Mouse (Mus musculus) monocyte, adult 5-6 weeks (primary cell): ENCODE results near the gene Pdk3. TPM values are rescaled to one million over a fixed set of nuclear protein-coding genes. Genes with fewer than 3 reads are reported as not detected.

Experiments used
- ATAC-seq: fragments of 153-309, 156-312 bp; replicated peaks from 2 replicates; pipeline ENCODE4 v1.8.0; 2017; ENCODE audit warnings: mild to moderate bottlenecking; ENCODE audit not compliant: low TSS enrichment, insufficient number of reproducible peaks, severe bottlenecking, poor library complexity, low FRiP score
- total RNA-seq: library from RNA; stranded (forward); fragments of 200-1000, 200-491, 200-594 nt; gene quantifications from 3 replicates; pipeline ENCODE4 v1.2.3, GENCODE M21; 2017

Gene Pdk3
- total RNA-seq, 1 experiment from 2014 or later, result 28.3 TPM

DNA sequence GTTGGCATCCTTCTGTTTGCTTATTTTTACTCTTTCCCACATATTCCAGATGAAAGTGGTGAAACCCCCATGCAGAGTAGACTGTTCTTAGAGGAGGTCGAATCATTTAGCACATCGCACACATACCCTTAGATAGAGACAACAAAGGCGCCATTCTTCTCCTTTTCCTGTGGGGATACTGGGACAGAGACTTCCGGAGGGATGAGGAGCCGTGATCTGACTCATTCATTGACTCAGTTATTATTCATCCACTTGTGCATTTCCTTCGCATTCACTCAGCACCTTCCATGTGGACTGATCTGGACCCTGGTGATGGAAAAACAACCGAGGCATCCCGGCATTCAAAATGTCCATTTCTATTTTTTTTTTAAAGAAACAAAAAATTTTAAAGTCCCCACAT lies 101.1 kb downstream of the Pdk3 start:
- no peak for ATAC-seq

DNA sequence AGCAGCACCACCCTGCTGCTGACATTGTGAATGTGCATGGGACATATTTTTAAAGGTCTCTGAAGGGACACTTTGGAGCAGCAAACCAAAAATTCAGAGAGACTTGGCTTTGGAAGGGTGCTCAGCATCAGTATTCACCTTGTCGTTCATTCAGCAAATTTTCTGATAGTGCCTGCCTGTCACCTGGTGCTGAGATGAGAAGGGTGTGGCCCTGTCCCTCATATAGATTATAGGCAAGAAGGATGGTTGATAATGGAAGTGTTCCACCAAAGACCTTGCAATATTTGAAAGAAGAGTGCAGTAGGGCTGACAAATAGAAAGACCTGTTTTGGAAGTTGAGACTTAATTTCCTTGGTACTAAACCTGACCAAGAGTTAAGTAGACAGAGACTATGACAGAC lies 102.5 kb downstream of the Pdk3 start:
- ATAC-seq, result no peak

Other genes with a start within 250 kb of the Pdk3 start
- 12.3 to 19.7 TPM (median 15.5 TPM) in 3 replicates for gene Pola1, start 200.0 kb downstream of the Pdk3 start, total RNA-seq
- gene Pcyt1b, start 177.3 kb downstream of the Pdk3 start, total RNA-seq, result 0.53 to 2.5 TPM in 2 of 3 replicates, not detected in the other
- gene AU015836, start 136.5 kb upstream of the Pdk3 start, total RNA-seq, result not detected in 3 replicates